Mouse (Mus musculus) thymus, adult 2 months (tissue): Measurements from ENCODE around the gene Adarb2. TPM values are rescaled to one million over a fixed set of nuclear protein-coding genes. Genes with fewer than 3 reads are reported as not detected.

Experiments
- DNase-seq: peaks from one replicate; pipeline ENCODE4 v3.0.0; 2021
- H3K27ac ChIP-seq: fragments of 200-500 bp; 2 replicates; pipeline ENCODE4 v1.5.1; 2012; ENCODE audit warnings: low read length, control low read depth; ENCODE audit not compliant: control insufficient read depth, insufficient read depth
- H3K27me3 ChIP-seq: fragments of 200-500 bp; 2 replicates; pipeline ENCODE4 v1.6.1; 2012; ENCODE audit warnings: mild to moderate bottlenecking, low read length, moderate library complexity, mixed read lengths; ENCODE audit not compliant: control insufficient read depth, insufficient read depth
- H3K36me3 ChIP-seq: fragments of 200-500 bp; 2 replicates; pipeline ENCODE4 v1.6.1; 2012; ENCODE audit warnings: mild to moderate bottlenecking, low read length, moderate library complexity; ENCODE audit not compliant: control insufficient read depth, insufficient read depth
- H3K4me1 ChIP-seq: fragments of 200-500 bp; replicated peaks from 2 replicates; pipeline ENCODE4 v1.6.1; 2012; ENCODE audit warnings: low read length; ENCODE audit not compliant: control insufficient read depth, insufficient read depth
- H3K4me3 ChIP-seq: fragments of 200-500 bp; 2 replicates; pipeline ENCODE4 v1.5.1; 2012; ENCODE audit warnings: mild to moderate bottlenecking, low read length, control low read depth, moderate library complexity; ENCODE audit not compliant: control insufficient read depth, insufficient read depth
- CTCF ChIP-seq: fragments of 200-500 bp; IDR thresholded peaks from 2 replicates; pipeline ENCODE4 v1.5.1; 2012; ENCODE audit warnings: mild to moderate bottlenecking, control low read depth, low read length, moderate library complexity, borderline replicate concordance; ENCODE audit not compliant: control insufficient read depth, poor library complexity, insufficient read depth; ENCODE audit errors: extremely low read depth
- POLR2A ChIP-seq: fragments of 200-500 bp; IDR thresholded peaks from 2 replicates; pipeline ENCODE4 v1.6.1; 2012; ENCODE audit warnings: mild to moderate bottlenecking, low read length, control low read depth, moderate library complexity; ENCODE audit not compliant: control insufficient read depth, poor library complexity, insufficient read depth; ENCODE audit errors: extremely low read depth
- WGBS: fragments of 180-500 bp; shearing (Covaris S2); methylation state at CpG from one replicate; pipeline ENCODE4 v1.1.7; 2018; 5-methylcytosine and 5-hydroxymethylcytosine counted together
- polyA plus RNA-seq: library from polyadenylated mRNA; depleted of rRNA; stranded (reverse); fragments of >200 nt; gene quantifications from 2 replicates; pipeline ENCODE4 v1.2.3, GENCODE M21; 2012; rRNA removed

Adarb2 gene
- not detected in 2 replicates for polyA plus RNA-seq

DNA sequence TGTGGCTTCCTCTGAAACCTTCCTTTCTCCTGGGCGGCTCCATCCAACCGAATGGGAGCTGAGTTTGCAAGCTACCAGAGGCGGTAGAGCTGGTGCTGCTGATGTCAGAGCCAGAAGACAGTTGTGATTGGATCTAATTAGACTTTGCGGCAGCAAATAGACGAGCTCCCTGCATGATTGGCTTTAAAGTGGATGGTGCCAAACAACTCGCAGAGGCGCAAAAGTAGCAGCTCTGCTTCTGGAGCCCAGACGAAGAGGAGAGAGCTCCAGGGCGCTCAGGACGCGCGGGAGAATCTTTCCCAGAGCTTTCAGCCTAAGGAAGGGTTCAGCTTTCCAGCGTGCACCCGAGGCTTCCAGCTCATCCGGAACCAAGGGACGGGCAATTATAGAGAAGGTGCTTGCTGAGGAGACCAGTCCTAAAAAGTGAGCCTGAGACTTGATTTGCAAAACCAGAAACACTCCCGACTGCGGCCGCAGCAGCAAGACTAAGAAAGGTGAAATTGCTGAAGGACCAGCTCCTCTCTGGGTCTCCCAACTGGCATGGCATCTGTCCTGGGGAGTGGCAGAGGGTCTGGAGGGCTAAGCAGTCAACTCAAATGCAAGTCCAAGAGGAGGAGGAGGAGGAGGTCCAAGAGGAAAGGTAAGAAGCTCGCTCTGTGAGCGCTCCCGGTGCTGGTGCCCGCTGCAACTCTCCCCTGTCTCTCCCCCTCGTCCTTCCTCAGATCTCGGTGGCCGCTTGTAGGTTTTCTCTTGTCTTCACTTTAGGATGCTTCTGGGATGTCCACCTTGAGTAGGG, at the start of gene Adarb2:
Adarb2 (plus strand) TSS at position 186 of the 796 bp plus-strand sequence.
- TF ChIP-seq POLR2A (no peak), CTCF (no peak)
- H3K36me3 ChIP-seq = no peaks in the 10 kb centered on the region
- H3K27me3 ChIP-seq = no peaks in the 10 kb centered on the region
- no peak for DNase-seq
- no peaks in the 10 kb centered on the region for H3K4me1 ChIP-seq
- WGBS = 4% methylated on average over 26 of the region's 26 CpGs
- no peak within 1 kb of the TSS for H3K4me3 ChIP-seq
- H3K27ac ChIP-seq = no peak within 1 kb of the TSS

DNA sequence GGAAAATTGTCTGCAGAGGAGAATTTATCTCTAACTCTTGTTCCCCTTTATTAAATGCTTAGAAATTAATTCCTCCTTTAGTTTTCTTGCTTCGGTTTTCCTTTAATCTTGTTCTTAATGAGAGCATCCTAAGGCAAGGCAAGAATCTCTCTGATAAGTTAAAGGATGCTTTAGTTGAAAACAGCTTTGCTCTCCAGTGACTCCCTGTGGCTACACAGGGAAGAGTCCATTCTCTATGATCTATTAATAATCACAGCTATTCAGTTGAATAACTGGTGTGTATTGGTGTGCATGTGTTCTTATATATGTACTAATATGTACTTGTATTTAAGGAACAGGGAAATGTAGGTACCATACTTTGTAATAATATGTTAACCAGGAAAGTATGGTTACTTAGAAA, 28.9 kb upstream of the Adarb2 start:
- WGBS = 87% methylated on average over 1 of the region's 1 CpGs

DNA sequence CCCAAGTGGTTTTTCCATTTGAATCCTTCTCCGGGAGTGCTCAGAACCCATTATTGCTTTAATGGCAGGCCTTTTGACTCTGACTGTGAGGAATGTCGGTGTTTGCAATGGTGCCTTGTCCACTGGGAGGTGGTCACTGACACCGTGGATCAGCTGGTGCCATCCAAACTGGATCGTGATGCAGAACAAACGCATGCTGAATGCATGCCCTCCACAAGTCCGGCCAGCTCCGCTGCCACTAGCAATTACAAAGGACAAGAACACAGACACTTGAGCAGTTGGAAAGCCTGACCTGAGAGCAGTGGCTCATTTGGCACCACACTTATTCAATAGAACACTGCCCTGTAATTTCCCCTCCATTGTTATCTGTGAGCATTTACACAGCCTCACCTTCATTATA, 10.7 kb upstream of the Adarb2 start:
- H3K4me3 ChIP-seq = no peak overlapping the region
- H3K4me1 ChIP-seq = no peaks in the 10 kb centered on the region
- no peaks in the 10 kb centered on the region for H3K27me3 ChIP-seq
- DNase-seq = no peak
- 76% methylated on average over 7 of the region's 7 CpGs for WGBS
- no peak overlapping the region for H3K27ac ChIP-seq
- no peaks in the 10 kb centered on the region for H3K36me3 ChIP-seq
- TF ChIP-seq POLR2A (no peak), CTCF (no peak)

More for the DNA sequence above, 28.9 kb upstream of the Adarb2 start:
- no peaks in the 10 kb centered on the region for H3K27me3 ChIP-seq
- H3K4me3 ChIP-seq = no peak overlapping the region
- no peaks in the 10 kb centered on the region for H3K36me3 ChIP-seq
- no peaks in the 10 kb centered on the region for H3K4me1 ChIP-seq
- DNase-seq = no peak
- H3K27ac ChIP-seq = no peak overlapping the region
- no peak for TF ChIP-seq CTCF
- TF ChIP-seq POLR2A = no peak

DNA sequence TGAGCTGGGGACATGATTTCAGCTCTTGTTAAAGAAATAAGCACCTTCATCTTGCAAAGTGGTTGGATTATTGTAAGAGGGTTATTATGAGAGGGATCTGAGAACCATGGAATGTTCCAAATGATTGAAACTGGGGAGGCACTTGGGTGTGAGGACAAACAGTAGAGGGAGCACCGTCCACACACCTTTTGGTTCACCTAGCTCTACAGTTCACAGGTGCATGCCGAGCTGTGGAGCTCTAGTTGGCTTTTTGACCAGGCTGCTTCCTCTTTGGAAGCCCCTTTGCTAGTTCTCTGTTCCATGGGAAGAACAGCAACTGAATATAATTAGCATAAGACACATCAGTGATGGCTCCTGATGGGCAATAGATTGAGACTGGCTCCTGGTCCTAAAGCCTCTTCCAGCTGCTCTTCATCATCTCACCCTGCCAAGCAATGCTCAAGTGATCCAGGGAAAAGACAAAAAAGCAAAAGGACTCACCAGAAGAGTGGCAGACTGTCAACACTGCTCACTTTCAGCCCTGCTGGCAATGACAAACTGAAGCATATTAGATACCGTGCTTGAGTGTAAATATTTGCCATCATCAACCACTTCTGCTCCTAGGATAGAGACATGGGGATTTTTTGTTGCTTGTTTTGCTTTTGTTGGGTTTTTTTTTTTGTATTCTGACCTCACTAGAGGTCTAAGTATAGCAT, 3.3 kb upstream of the Adarb2 start:
- DNase-seq = no peak
- 60% methylated on average over 3 of the region's 3 CpGs for WGBS
- H3K4me3 ChIP-seq = no peak overlapping the region
- H3K36me3 ChIP-seq = no peaks in the 10 kb centered on the region
- TF ChIP-seq CTCF (no peak), POLR2A (no peak)
- H3K4me1 ChIP-seq = no peaks in the 10 kb centered on the region
- no peak overlapping the region for H3K27ac ChIP-seq
- H3K27me3 ChIP-seq = no peaks in the 10 kb centered on the region

DNA sequence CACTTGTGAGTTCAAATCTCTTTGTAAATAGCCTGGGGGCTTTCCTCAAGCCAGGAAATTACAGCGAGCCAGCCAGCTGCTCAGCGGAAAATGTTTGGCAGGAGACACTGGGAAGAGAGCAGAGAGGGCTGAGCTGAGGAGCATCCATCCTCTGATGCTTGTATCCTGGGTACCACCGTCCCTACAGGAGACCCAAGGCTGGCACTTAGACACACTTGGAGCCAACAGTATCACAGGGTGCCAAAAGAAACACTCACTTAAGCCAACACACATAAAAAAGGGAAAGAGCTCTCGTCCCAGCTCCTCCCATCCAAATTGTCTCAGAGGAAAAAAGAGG, 779 bp downstream of the Adarb2 start:
- 17% methylated on average over 4 of the region's 4 CpGs for WGBS
- H3K4me3 ChIP-seq = no peak overlapping the region
- H3K27ac ChIP-seq = no peak overlapping the region
- no peaks in the 10 kb centered on the region for H3K27me3 ChIP-seq
- no peaks in the 10 kb centered on the region for H3K4me1 ChIP-seq
- no peaks in the 10 kb centered on the region for H3K36me3 ChIP-seq
- DNase-seq = no peak
- no peak for TF ChIP-seq CTCF
- TF ChIP-seq POLR2A = no peak

DNA sequence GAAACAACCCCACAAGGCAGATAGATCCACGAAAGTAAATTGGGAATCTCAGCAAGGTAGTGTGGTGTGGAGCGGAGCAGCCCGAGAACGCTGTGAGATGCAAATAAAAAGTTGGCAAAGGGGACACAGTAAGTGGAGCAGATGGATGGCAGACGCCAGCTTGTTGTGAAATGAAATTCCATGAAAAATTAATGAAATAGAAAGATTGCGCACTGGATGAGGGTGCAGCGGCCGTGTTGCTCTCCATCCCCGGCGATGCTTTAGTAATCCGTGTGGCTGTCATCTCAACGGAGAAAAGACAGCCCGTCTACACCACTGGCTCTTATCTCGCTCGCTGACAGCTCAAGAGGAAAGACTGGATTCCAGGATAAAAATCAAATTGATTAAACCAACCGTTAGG, 4.7 kb downstream of the Adarb2 start:
- Histone ChIP-seq H3K36me3 (no peaks in the 10 kb centered on the region), H3K27me3 (no peaks in the 10 kb centered on the region), H3K4me3 (no peak overlapping the region), H3K27ac (no peak overlapping the region), H3K4me1 (no peaks in the 10 kb centered on the region)
- TF ChIP-seq POLR2A (no peak), CTCF (no peak)
- WGBS = 80% methylated on average over 16 of the region's 16 CpGs
- DNase-seq = no peak
